Mouse (Mus musculus): Measurements from ENCODE around the gene Sox12. TPM values are rescaled to one million over a fixed set of nuclear protein-coding genes. Genes with fewer than 3 reads are reported as not detected.
"Not testable (repeated sequence)": the region's sequence is repeated elsewhere in the genome, so short reads cannot be mapped to it uniquely, and the experiment has no call there.

Sox12 gene
- 1.9 and 3.9 TPM in 2 replicates for total RNA-seq (2017)

DNA sequence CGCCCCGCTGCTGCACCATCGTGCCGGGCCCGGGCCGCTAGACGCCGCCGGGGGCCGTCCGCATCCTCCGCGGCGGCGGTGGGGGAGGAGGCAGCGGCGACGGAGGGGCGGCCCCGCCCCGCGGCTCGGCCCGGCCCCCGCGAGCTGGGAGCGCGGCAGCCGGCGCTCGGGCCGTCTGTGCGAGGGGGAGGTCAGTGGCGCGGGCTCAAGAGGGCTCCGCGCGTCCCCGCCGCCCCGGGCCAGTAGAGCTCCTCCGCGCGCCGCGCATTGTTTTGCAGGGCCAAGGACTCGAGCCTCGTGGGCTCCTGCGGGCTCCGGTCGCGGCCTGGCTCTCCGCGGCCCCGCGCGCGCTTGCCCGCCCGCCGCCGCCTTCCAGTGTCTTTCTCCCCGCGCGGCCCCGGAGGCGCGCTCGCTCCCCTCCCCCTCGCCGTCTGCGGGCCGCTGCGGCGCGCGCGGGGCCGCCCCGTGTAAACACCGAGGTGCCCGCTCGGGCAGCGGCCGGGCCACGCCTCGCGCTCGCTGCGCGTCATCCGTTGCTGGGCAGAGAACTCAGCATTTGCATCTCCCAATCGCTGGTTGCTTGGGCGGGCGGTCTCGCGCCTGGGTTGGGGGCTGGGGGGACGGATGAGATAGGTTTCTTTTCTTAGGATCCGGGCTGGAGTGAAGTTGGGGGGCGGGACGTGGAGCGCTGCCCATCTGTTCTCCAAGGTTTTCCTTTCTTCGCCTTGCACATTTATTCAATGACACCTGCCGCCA, at the start of gene Sox12:
TSS of gene Sox12 (minus strand) at position 384 of the 756 bp plus-strand sequence.
- peak; percentile 43 to 47 for ATAC-seq (replicated peaks in 1 of 2; ENCODE audit: insufficient read depth in 1 of 2, low FRiP score in 2 of 2, low TSS enrichment in 1 of 2, low read depth in 1 of 2, poor library complexity in 2 of 2, severe bottlenecking in 2 of 2)

DNA sequence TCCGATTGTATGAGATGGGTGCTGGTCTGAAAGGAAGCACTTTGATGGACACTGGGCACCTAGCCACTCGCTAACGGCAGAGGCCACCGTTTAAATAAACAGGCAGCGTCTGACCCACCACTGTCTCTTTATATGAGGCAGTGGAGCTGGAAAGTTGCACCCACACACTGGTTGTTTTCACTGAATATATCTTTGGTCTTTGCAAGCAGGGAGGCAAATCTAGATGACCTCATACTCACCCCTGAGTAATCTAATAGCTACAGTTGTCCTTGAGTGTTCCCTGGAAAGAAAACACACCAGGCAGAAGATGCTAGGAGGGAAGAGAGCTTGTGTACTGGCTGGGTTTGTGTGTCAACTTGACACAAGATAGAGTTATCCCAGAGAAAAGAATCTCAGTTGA, 49.6 kb upstream of the Sox12 start:
- no peak for ATAC-seq (replicated peaks in 1 of 2; ENCODE audit: insufficient read depth in 1 of 2, low FRiP score in 2 of 2, low TSS enrichment in 1 of 2, low read depth in 1 of 2, poor library complexity in 2 of 2, severe bottlenecking in 2 of 2)

DNA sequence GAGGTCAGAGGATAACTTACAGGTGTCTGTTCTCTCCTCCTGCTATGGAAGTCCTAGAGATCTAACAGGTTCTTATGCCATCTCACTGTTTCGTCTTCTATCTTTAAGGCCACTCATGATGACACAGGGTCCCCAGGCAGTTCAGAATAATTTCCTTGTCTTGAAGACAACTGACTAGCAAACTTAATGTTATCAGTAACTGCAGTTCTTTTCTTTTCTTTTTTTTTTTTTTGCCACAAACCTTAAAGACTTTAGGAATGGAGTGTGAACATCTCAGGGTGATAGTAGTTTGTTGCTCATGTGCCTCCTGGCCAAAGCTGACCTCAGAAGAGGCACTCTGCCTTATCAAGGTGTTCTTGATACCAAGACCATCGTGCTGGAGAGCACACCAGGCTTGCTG, 48.8 kb upstream of the Sox12 start:
- ATAC-seq (replicated peaks in 1 of 2; ENCODE audit: insufficient read depth in 1 of 2, low FRiP score in 2 of 2, low TSS enrichment in 1 of 2, low read depth in 1 of 2, poor library complexity in 2 of 2, severe bottlenecking in 2 of 2), result no peak

DNA sequence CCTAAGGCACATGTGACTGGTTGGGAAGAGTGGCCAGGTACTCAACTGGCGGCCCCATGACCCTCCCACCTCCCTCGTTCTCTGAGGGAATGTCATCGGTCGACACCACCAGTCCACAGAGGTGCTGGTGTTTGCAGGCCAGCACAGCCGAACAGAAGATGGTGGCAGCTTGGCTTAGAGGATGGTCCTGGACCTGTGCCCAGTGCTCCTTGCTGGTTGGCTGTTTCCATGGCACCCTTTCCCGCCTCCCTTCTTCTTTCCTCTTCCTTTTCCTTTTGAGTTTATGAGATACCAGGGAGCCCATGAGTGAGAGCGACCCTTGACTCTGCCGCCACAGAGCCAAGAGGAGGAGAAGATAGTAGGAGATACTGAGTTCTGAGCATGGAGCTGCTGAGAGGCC, 45.4 kb upstream of the Sox12 start:
- no peak for ATAC-seq (replicated peaks in 1 of 2; ENCODE audit: insufficient read depth in 1 of 2, low FRiP score in 2 of 2, low TSS enrichment in 1 of 2, low read depth in 1 of 2, poor library complexity in 2 of 2, severe bottlenecking in 2 of 2)

DNA sequence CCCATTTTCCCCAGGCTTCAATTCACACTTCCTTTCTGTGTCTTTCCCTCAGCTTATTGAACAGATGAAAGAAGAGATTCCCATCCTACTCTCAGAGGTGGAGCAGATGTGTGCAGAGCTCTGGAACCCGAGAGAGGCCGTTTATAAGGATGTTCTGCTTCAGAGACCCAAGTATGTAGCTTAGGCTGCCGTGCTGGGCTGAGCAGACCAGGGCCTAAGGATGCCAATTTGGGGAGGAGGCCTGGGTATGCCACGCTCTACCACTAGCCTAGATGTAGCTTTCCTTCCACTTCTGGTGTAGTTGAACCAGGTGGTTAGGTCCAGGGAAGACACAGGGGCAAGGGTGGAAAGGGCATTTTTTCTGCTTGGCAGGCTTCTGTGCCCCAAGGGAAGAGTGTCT, 44.5 kb upstream of the Sox12 start:
- no peak for ATAC-seq (replicated peaks in 1 of 2; ENCODE audit: insufficient read depth in 1 of 2, low FRiP score in 2 of 2, low TSS enrichment in 1 of 2, low read depth in 1 of 2, poor library complexity in 2 of 2, severe bottlenecking in 2 of 2)

DNA sequence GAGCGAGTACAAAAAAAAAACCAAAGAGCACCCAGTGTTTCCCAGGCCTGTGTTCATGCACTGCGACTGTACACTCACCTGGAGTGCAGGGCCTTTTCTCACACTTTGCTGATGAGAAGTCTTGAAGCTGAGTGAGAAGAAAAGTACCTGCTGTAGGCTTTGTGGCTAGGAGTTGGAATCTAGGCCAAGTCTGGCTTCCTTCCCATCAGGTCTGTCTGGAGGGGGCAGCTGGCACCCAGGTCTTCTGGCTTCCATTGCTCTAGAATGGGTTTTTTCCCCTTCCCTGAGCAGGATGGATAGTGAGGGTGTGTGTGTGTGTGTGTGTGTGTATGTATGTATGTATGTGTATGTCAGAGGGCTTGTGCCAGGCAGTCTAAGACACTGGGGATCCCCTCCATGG, 42.0 kb upstream of the Sox12 start:
- ATAC-seq (replicated peaks in 1 of 2; ENCODE audit: insufficient read depth in 1 of 2, low FRiP score in 2 of 2, low TSS enrichment in 1 of 2, low read depth in 1 of 2, poor library complexity in 2 of 2, severe bottlenecking in 2 of 2), result no peak

DNA sequence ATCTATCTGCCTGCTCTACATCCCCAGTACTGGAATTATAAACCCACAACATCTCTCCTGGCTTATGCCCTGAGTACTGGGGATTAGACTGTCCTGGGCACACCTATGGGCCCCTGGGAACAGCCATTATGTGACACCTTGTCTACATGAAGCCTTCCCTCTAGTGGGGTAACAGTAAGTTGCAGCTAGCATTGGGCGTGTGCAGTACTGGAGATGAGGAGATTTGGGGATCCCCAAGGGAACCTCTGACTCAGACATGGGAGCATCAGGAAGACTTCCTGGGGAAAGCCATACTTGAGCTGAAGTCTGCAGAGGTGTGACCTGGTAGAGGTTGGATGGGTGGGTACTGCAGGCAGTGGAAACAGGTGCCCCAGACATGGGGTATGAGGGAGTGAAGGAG, 41.1 kb upstream of the Sox12 start:
- ATAC-seq (replicated peaks in 1 of 2; ENCODE audit: insufficient read depth in 1 of 2, low FRiP score in 2 of 2, low TSS enrichment in 1 of 2, low read depth in 1 of 2, poor library complexity in 2 of 2, severe bottlenecking in 2 of 2), result no peak

DNA sequence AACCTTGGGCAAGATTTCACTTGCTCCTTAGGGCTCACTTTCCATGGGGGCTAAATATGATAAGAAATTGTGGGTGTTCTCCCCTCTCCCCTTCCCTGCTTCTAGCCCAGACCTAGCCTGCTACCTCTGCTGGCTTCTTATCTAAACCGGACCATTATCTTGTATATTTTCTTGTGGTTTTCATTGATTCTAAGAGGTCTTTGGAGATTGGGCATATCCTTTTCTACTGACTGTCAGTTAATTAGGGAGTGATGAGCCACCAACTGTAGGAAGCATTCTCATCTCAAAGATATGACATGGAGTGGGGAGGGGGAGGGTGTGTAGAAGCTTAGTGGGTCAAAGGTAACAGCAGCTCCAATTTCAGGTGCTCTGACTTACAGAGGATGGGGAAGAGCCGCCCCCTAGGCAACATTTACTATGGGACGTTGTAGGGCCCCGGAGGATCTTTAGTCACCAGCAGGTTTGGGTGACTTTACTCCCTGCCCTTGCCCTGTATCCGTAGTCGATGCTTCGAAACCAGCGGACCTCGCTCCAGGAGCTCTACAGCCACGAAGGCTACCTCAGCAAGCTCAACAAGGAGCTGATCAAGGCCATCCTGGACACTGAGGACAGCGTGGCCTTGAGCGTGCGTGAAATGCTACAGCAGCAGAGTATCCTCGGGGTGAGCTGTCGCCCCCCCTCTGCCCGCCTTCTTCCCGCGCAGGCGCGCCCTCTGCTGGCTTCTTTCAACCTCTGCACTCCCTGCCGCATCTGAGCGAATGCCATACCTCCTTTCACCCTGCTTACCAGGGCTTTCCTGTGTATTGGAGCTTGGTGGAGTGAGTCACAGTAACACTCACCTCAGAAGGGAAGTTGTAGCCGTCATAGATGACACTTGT, 39.4 kb upstream of the Sox12 start:
- ATAC-seq (replicated peaks in 1 of 2; ENCODE audit: insufficient read depth in 1 of 2, low FRiP score in 2 of 2, low TSS enrichment in 1 of 2, low read depth in 1 of 2, poor library complexity in 2 of 2, severe bottlenecking in 2 of 2), result peak; percentile 81 to 91

DNA sequence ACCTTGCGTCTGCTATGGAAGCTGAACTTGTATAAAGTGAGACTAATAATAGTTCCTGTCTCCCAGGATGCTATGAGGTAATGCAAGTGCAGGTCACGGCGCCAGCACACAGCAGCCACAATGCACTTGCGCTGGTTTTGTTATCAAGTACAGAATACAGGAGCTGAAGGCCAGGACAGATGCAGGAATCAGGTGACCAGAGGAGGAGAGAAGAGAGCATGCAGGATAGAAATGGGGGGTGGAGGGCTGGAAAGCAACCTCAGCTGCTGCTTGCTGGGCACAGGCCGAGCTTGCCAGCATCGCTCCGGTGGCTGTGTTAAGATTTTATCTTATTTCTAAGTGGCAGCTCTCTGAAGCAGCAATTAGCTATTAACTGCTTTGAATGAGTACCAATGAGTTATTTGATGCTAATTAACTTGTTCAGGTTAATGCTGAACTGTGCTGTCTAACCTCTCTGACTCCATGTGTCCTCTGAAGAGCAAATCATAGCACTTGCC, 38.6 kb upstream of the Sox12 start:
- ATAC-seq (replicated peaks in 1 of 2; ENCODE audit: insufficient read depth in 1 of 2, low FRiP score in 2 of 2, low TSS enrichment in 1 of 2, low read depth in 1 of 2, poor library complexity in 2 of 2, severe bottlenecking in 2 of 2), result no peak

DNA sequence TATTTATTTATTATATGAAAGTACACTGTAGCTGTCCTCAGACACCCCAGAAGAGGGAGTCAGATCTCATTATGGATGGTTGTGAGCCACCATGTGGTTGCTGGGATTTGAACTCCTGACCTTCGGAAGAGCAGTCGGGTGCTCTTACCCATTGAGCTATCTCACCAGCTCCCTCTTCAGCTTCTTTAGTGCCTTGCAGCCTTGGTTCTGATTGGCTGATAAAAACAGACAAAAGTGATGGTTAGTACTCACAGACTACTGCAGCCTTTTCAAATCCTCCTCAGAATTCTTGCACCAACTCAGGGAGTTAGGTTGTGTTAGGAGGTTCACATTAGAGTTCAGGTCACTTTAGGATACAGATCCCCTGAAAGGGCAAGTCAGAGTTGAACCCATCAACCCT, 30.6 kb upstream of the Sox12 start:
- ATAC-seq (replicated peaks in 1 of 2; ENCODE audit: insufficient read depth in 1 of 2, low FRiP score in 2 of 2, low TSS enrichment in 1 of 2, low read depth in 1 of 2, poor library complexity in 2 of 2, severe bottlenecking in 2 of 2), result not testable (repeated sequence)

DNA sequence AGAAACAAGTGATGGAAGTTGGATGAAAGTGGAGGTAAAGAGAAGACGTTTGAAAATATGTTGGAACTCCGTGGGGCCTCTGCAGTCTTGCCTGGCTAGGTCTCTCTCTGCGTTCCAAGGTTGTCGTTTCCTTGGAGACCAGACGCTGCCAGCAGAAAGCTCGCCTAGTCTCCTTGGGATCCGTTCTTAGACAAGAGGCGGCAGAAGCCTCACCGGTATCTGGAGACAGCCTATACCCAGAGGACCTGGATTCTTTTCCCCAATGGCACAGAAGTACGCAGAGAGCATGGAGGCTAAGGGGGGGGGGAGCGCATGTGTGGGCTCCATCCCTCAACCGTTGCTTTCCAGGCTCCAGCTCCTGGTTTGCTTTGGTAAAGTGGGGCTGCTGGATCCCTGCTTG, 29.6 kb upstream of the Sox12 start:
- no peak for ATAC-seq (replicated peaks in 1 of 2; ENCODE audit: insufficient read depth in 1 of 2, low FRiP score in 2 of 2, low TSS enrichment in 1 of 2, low read depth in 1 of 2, poor library complexity in 2 of 2, severe bottlenecking in 2 of 2)

DNA sequence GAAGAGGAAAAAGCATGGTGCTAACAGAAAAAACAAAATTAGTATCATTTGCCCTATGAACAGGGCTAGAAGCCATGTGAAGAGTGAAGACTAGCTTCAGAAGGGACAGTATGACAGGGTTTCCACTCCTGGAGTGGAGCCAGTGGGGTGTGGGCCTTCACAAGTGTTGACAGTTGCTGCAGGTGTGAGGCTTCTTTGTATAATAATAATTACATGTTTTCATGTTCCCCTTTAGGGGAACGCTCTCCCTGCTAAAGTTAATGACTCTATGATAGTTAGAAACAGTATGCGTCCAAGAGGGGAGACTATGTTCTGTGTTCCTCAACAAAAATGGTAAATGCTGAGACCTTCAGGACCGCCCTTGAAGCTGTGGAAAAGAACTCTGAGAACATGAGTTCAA, 17.9 kb upstream of the Sox12 start:
- no peak for ATAC-seq (replicated peaks in 1 of 2; ENCODE audit: insufficient read depth in 1 of 2, low FRiP score in 2 of 2, low TSS enrichment in 1 of 2, low read depth in 1 of 2, poor library complexity in 2 of 2, severe bottlenecking in 2 of 2)

DNA sequence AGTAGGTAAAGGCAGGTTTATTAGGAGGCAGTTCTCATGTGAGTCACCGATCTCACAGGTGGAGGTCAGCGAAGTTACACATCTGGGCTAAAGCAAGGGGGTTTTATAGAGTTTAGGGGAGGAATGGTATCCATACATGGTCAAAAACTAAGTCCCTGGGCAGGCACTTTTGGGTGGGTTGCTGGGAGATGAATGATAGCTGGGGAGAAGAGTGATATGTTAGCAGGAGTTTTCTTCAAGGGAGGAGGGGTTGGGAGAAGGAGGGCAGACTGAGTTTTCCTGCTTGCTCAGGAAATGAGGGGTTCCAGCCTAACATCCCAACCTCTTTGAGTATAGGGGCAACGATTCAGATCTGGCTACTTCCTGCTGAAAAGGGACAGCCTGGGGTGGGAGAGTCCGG, 17.4 kb upstream of the Sox12 start, which contains the start of gene 6820408C15Rik:
TSS of gene 6820408C15Rik (plus strand) at position 301 of the 400 bp plus-strand sequence.
- no peak for ATAC-seq (replicated peaks in 1 of 2; ENCODE audit: insufficient read depth in 1 of 2, low FRiP score in 2 of 2, low TSS enrichment in 1 of 2, low read depth in 1 of 2, poor library complexity in 2 of 2, severe bottlenecking in 2 of 2)

DNA sequence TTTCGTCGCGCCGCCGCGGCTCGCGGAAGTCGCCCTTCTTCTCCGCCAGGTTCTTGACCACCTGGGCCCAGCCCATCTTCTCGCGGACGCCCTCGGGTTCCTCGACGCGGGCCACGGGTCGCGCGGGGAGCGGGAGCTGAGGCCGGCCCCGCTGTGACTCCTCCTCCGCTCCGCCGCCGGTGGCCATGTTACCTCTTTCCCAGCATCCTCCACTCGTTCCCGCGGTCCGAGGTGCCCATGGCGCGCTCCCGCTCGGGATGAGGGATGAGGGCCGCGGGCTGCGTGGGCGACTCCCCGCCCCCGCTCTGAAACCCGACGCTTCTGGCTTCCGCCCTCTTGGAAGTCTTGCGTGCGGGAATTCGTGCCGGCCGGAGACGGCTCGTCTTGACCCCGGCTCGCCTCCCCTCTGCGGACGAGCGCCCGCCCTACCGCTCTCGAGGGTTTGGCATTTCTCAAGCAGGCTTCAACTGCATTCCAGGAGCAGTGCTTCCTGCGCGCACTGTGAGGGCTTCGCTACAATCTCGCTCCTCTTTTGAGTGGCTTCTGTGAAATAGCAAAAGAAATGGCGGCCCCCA, 16.8 kb upstream of the Sox12 start, which contains the start of gene Zcchc3:
TSS of gene Zcchc3 (minus strand) at position 437 of the 575 bp plus-strand sequence.
- peak; percentile 38 to 81; a peak in 3 of 4 replicates for ATAC-seq (replicated peaks in 1 of 2; ENCODE audit: insufficient read depth in 1 of 2, low FRiP score in 2 of 2, low TSS enrichment in 1 of 2, low read depth in 1 of 2, poor library complexity in 2 of 2, severe bottlenecking in 2 of 2)

DNA sequence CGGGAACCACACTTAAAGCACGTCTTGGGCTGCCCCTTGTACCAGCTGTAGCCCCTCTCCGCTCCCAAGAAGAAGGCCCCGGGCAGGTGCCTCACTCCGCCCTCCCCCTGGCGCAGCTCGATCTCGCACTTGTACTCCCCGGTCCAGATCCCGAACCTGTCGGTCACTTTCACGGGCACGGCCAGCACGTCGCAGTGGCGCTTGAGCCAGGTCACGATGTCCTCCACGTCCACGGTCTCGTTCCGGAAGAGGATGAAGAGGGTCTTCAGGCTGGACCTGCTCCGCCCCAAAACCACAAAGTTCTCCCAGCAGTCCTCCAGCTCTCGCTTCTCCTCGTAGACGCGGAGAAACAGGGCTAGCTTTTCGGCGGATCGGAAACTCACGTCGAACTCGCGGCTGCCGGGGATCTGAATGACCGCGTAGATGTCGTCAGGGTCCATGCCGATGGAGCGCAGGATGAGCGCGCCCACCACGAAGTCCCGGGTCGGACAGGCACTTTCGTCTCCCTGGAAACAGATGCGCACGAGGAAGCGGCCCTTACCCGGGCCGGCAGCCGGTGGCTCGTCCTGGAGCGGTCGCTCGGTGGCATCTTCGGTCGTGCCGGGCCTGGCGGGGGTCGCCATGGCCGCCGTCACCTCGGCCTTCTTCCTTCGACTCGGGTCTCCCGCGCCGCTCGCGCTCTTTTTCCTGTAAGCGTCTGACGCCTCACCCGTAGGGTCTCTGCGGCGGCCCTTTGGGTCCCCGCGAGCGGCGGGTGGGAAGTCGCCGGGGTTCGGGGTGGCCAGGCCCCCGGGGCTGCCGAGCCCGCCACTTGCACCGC, 16.1 kb upstream of the Sox12 start:
- peak in 1 of 2 experiments; percentile 12; a peak in 1 of 4 replicates for ATAC-seq (replicated peaks in 1 of 2; ENCODE audit: insufficient read depth in 1 of 2, low FRiP score in 2 of 2, low TSS enrichment in 1 of 2, low read depth in 1 of 2, poor library complexity in 2 of 2, severe bottlenecking in 2 of 2)

DNA sequence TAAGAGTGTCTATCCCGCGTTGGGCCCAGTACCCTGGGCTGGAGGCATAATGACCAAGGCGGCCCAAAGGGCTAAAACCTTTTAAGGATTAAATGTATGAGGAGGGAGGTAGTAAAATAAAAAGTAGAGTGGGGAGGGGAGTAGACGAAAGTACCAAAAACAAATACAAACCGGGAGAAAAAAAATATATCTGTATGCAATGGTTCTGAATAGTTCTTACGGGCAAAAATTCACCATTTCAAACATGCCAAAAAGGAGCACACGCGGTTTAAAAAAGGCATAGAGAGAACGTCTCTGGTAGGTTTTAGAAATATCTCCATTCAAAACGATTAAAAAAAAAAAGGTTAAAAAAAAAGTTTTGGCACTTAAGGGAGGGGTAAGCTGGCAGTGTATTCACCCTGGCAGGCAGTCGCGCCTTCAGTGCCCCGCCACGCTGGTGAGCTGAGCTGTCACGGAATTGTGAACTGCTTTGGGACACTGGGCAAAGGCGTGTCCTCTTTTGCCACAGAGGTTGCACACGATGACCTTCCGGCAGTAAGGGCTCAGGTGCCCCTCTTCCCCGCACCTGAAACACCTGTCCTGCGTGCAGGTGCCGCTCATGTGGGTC, 15.4 kb upstream of the Sox12 start:
- no peak for ATAC-seq (replicated peaks in 1 of 2; ENCODE audit: insufficient read depth in 1 of 2, low FRiP score in 2 of 2, low TSS enrichment in 1 of 2, low read depth in 1 of 2, poor library complexity in 2 of 2, severe bottlenecking in 2 of 2)

Measured in hematopoietic stem cell, adult 5-6 weeks (primary cell).